Mouse (Mus musculus): ENCODE measurements around the gene Pkd1l2.

- TF ChIP-seq CTCF (conservative IDR thresholded peaks at IDR 0.05; ENCODE audit: low read length) (no peak), POU5F1 (IDR thresholded peaks at IDR 0.05; ENCODE audit: borderline replicate concordance, low read length) (no peak)
These were observed 104.2 kb downstream of the Pkd1l2 start for GRCm38 (mm10) chr8:116978052-116978451.
